Mouse (Mus musculus): ENCODE results near the gene Herpud2.
A peak's percentile ranks its signal among the peaks of the same experiment; 100 is the strongest.
"Not testable (repeated sequence)": the region's sequence is repeated elsewhere in the genome, so short reads cannot be mapped to it uniquely, and the experiment has no call there.

Herpud2 gene

GRCm38 (mm10) chr9:25145925-25146324 lies 5.7 kb downstream of the Herpud2 start:
- no peak for DNase-seq (ENCODE audit: low spot score in 2 of 2)

DNA sequence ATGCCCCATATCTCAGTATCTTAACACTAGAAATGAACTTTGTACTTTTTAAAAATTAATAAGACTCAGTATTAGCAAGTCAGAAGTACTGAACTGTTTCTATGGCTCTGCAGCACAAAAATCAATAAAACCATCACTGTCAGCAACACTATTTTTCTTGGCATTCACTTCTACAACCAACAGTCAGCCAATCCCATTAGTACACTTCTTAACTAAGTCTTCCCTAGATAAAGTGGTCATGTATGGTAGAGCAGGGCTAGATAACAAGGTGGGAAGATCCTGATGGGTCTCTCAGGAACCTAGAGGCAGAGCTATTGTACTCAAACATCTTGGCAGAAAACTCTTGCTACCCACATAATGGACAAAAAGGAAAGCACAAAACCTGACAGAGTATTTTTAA lies 7.7 kb downstream of the Herpud2 start:
- no peak for DNase-seq (ENCODE audit: low spot score in 2 of 2)

- DNase-seq (ENCODE audit: low spot score in 2 of 2) = no peak
Observed at GRCm38 (mm10) chr9:25142988-25143387, 8.6 kb downstream of the Herpud2 start.

DNA sequence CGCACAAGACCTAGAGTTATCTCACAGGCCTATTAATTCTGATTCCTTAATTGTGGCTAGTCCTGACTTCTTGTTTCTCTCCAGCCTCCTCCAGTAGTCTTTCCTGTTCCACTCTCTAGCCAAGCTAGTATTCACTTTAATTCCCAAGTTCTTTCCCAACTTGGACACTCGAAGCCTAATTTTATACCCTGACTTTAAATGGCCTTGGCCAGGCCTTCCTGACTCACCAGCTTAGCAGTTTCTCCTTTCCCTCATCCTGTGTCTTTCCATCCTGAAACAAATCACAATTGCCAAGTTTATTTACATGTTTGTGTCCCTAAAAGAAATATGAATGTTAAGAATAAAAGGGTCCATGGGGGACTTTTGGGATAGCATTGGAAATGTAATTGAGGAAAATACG lies 9.6 kb downstream of the Herpud2 start:
- DNase-seq (ENCODE audit: low spot score in 2 of 2) = no peak

DNA sequence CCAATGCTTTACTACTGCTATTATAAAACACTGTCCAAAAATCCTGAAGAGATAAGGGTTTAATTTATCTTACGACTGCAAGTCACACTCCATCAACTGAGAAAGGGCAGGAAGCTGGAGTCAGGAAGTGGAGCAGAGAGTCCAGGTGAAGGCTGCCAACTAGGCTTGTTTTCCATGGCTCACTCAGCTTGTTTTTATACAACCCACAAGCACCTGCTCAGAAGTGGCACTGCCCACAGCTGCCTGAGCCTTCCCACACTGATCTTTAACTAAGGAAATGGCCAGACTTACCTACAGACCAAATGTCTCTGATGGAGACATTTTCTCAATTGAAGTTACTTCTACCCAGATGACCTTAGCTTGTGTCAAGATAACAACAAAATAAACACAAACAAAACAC lies 11.3 kb downstream of the Herpud2 start:
- no peak for DNase-seq (ENCODE audit: low spot score in 2 of 2)

GRCm38 (mm10) chr9:25138900-25139299 lies 12.7 kb downstream of the Herpud2 start:
- DNase-seq (ENCODE audit: low spot score in 2 of 2) = no peak

DNA sequence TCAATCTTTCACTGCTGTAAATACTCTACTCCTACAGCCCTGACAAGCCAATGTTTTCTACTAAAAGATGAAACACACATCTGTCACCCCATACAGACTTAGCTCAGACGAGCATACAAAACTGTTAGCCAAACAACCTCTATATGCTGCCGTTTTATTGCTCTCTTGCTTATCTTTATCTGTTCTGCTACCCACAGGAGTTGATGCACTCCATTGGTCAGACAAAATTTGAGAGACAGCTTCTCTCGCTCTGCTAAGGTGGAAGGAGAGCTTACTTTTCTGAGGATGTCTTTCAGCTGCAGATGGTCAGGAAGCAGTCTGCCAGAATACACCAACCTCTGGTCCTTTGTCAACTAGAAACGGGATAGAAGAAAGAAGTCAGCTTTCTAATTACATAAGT lies 18.7 kb downstream of the Herpud2 start:
- no peak for DNase-seq (ENCODE audit: low spot score in 2 of 2)

DNA sequence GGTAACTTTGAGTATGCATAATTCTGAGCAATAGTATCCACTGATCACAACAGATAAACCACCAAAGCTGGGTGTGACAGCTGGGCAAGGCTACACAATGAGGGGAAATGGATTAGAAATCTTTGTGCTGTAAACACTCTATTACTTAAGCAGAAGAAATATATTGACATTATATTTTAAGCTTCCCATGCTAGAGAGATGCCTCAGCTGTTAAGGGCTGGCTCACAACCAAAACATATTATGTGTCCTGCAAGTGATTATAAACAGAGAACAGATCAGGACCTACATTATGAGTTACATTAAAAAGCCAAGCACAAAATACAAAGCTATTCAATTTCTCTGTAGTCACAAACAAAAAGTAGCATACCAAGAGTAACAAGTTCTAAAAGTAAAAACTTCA lies 19.4 kb downstream of the Herpud2 start:
- no peak for DNase-seq (ENCODE audit: low spot score in 2 of 2)

- no peak for DNase-seq (ENCODE audit: low spot score in 2 of 2)
Observed at GRCm38 (mm10) chr9:25124048-25124447, 27.6 kb downstream of the Herpud2 start.

DNA sequence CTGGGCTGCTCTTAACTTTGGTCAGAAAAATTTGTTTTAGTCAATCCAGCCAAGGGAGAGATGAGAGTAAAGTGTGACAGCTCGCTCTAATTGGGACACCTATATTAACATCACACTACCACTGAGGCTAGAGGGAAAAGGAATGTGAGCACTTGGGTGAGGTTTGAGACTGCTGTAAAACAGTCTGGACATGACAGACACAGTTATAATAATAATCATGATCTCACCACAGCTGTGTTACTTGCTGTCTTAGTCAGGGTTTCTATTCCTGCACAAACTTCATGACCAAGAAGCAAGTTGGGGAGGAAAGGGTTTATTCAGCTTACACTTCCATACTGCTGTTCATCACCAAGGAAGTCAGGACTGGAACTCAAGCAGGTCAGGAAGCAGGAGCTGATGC lies 28.0 kb downstream of the Herpud2 start:
- not testable (repeated sequence) for DNase-seq (ENCODE audit: low spot score in 2 of 2)

GRCm38 (mm10) chr9:25104638-25105037 lies 47.0 kb downstream of the Herpud2 start:
- peak; percentile 34 to 36 for DNase-seq (ENCODE audit: low spot score in 2 of 2)

- DNase-seq (ENCODE audit: low spot score in 2 of 2) = no peak
Observed at GRCm38 (mm10) chr9:25102881-25103280, 48.7 kb downstream of the Herpud2 start.

- no peak for DNase-seq (ENCODE audit: low spot score in 2 of 2)
Observed at GRCm38 (mm10) chr9:25090853-25091252, 60.8 kb downstream of the Herpud2 start.

DNA sequence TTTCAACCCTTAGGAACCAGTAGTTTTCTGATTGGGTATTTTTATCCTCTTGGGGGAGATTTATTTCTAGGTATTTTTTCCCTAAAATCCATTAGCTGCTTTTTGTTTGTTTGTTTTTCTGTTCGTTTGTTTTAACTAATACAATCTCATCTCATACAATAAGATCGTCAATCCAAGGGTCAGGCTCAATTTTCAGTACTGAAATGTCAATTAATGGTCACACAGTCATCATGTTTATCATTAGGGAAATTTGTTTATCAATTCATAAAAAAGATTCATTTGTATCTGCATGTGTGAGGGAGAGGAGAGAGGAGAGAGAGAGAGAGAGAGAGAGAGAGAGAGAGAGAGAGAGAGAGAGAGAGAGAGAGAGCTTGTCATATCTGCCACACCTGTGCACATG lies 62.5 kb downstream of the Herpud2 start, which contains the start of gene Gm10181:
Gene Gm10181 (plus strand): TSS at position 301 of the 400 bp plus-strand sequence.
- DNase-seq (ENCODE audit: low spot score in 2 of 2) = no peak

- no peak for DNase-seq (ENCODE audit: low spot score in 2 of 2)
Observed at GRCm38 (mm10) chr9:25076505-25076904, 75.1 kb downstream of the Herpud2 start.

DNA sequence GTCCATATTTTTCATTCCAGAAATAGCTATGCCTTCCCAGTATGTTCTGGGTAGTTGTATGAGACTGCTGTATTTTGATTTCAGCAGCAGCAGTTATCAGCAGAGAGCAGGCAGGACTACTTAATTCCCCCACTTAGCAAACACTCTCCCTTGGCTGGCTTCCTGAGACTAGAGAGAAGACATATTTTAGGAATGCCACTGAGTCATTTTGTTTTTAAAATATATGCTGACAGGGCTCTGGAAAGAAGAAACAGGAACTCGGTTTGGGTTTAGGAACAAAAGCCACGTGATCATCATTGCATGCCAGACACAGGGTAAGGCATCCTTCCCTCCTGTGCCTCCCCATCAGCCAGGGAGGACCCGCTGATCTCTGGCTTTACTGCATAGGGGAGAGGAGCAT lies 75.6 kb downstream of the Herpud2 start:
- no peak for DNase-seq (ENCODE audit: low spot score in 2 of 2)

GRCm38 (mm10) chr9:25072666-25073065 lies 79.0 kb downstream of the Herpud2 start:
- no peak for DNase-seq (ENCODE audit: low spot score in 2 of 2)

- no peak for DNase-seq (ENCODE audit: low spot score in 2 of 2)
Observed at GRCm38 (mm10) chr9:25058726-25059125, 92.9 kb downstream of the Herpud2 start.
